Mouse (Mus musculus) limb, embryonic 11.5 days (tissue): ENCODE data around the gene Gdf5. TPM values are rescaled to one million over a fixed set of nuclear protein-coding genes. Genes with fewer than 3 reads are reported as not detected.

Experiments used
- ATAC-seq: fragments of 200-750 bp; cut with Nextera tagmentation; 2 replicates; pipeline ENCODE4 v1.8.0; 2017; ENCODE audit warnings: low read depth; ENCODE audit not compliant: insufficient number of reproducible peaks, low FRiP score, low TSS enrichment
- DNase-seq: peaks from one replicate; pipeline ENCODE4 v3.0.0-alpha.2; 2015; ENCODE audit warnings: low spot score
- H3K27ac ChIP-seq: fragments of 300-500 bp; sonication (generic); replicated peaks from 2 replicates; pipeline ENCODE4 v1.5.1; 2014; ENCODE audit warnings: low read depth, mild to moderate bottlenecking, low read length
- H3K27me3 ChIP-seq: fragments of 300-500 bp; sonication (generic); 2 replicates; pipeline ENCODE4 v1.6.1; 2014; ENCODE audit warnings: mild to moderate bottlenecking, low read length, mixed read lengths; ENCODE audit not compliant: control insufficient read depth, insufficient read depth
- H3K36me3 ChIP-seq: fragments of 300-500 bp; sonication (generic); 2 replicates; pipeline ENCODE4 v1.6.1; 2014; ENCODE audit warnings: mild to moderate bottlenecking, low read length, moderate library complexity, mixed read lengths; ENCODE audit not compliant: control insufficient read depth, insufficient read depth
- H3K4me1 ChIP-seq: fragments of 300-500 bp; sonication (generic); 2 replicates; pipeline ENCODE4 v1.6.1; 2014; ENCODE audit warnings: low read length, mixed read lengths; ENCODE audit not compliant: control insufficient read depth, insufficient read depth
- H3K4me2 ChIP-seq: fragments of 300-500 bp; sonication (generic); 2 replicates; pipeline ENCODE4 v1.6.1; 2014; ENCODE audit warnings: low read depth, mild to moderate bottlenecking, moderate library complexity; ENCODE audit not compliant: severe bottlenecking
- H3K4me3 ChIP-seq: fragments of 300-500 bp; sonication (generic); 2 replicates; pipeline ENCODE4 v1.5.1; 2014; ENCODE audit warnings: low read depth, low read length
- H3K9ac ChIP-seq: fragments of 300-500 bp; sonication (generic); 2 replicates; pipeline ENCODE4 v1.6.1; 2014; ENCODE audit warnings: mild to moderate bottlenecking, low read length
- H3K9me3 ChIP-seq: fragments of 300-500 bp; sonication (generic); 2 replicates; pipeline ENCODE4 v1.6.1; 2016; ENCODE audit warnings: low read length; ENCODE audit not compliant: control insufficient read depth
- WGBS: fragments of 180-500 bp; shearing (Covaris S2); extraction: QIAGEN DNeasy Blood & Tissue Kit; methylation state at CpG from one replicate; pipeline ENCODE4 v1.1.7; 2014; 5-methylcytosine and 5-hydroxymethylcytosine counted together
- polyA plus RNA-seq: library from polyadenylated mRNA; unstranded; fragments of >200 nt; fragmentation: Nextera tagmentation; extraction: Ambion mirVana; gene quantifications from 2 replicates; pipeline ENCODE4 v1.2.1, GENCODE M21; 2014

Gene Gdf5
- polyA plus RNA-seq, 1 experiment from 2014 or later = 23.3 TPM

- Histone ChIP-seq H3K9me3 (no peaks in the 10 kb centered on the region), H3K36me3 (no peaks in the 10 kb centered on the region), H3K4me3 (no peak overlapping the region), H3K9ac (no peak overlapping the region), H3K4me1 (peaks cover 34% of the 10 kb centered on the region), H3K4me2 (no peak overlapping the region), H3K27ac (no peak overlapping the region), H3K27me3 (no peaks in the 10 kb centered on the region)
- ATAC-seq (no peak), DNase-seq (no peak)
- 37% methylated on average over 4 of the region's 4 CpGs for WGBS
Measured at GRCm38 (mm10) chr2:155946499-155946898, 1.3 kb upstream of the Gdf5 start.

GRCm38 (mm10) chr2:155946069-155946468 is 902 bp upstream of the Gdf5 start:
- H3K27ac ChIP-seq = no peak overlapping the region
- ATAC-seq = no peak
- no peak overlapping the region for H3K4me3 ChIP-seq
- WGBS = 3% methylated on average over 7 of the region's 7 CpGs
- H3K9me3 ChIP-seq = no peaks in the 10 kb centered on the region
- no peaks in the 10 kb centered on the region for H3K36me3 ChIP-seq
- peak; percentile 91 for DNase-seq
- no peaks in the 10 kb centered on the region for H3K27me3 ChIP-seq
- peaks cover 34% of the 10 kb centered on the region for H3K4me1 ChIP-seq
- no peak overlapping the region for H3K9ac ChIP-seq
- H3K4me2 ChIP-seq = no peak overlapping the region

DNA sequence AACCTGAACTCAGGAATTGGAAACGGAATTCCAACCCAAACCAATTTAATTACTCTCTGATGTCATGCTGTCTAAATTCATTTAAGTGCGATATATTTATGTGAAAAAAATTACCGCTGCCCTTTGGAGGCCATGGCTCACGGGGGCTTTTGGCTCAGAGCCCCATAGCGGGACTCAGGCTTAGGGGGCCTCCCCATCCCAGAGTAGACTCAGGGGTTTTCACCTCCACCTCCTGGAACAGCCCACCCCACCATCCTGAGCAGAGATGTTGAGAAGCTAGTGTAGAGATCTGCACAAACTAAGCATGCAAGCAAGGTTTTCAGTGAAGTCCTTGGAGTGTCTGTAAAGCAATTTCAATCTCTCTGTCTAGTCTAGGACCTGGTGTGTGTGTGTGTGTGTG is 413 bp upstream of the Gdf5 start:
- DNase-seq (peak; percentile 33), ATAC-seq (0 out of 2 replicates have a peak, but pooled peaks have one; percentile 32)
- no peaks in the 10 kb centered on the region for H3K9me3 ChIP-seq
- H3K27ac ChIP-seq = no peak overlapping the region
- H3K36me3 ChIP-seq = no peaks in the 10 kb centered on the region
- H3K4me2 ChIP-seq = no peak overlapping the region
- no peak overlapping the region for H3K4me3 ChIP-seq
- H3K4me1 ChIP-seq = peaks cover 34% of the 10 kb centered on the region
- WGBS = 44% methylated on average over 5 of the region's 5 CpGs
- no peak overlapping the region for H3K9ac ChIP-seq
- no peaks in the 10 kb centered on the region for H3K27me3 ChIP-seq

- Histone ChIP-seq H3K4me1 (peaks cover 28% of the 10 kb centered on the region), H3K4me3 (peak overlapping the region; percentile 9), H3K36me3 (no peaks in the 10 kb centered on the region), H3K4me2 (peak overlapping the region; percentile 43), H3K9ac (peak overlapping the region; percentile 32), H3K27ac (peak overlapping the region; percentile 71), H3K9me3 (no peaks in the 10 kb centered on the region), H3K27me3 (no peaks in the 10 kb centered on the region)
- 79% methylated on average over 4 of the region's 4 CpGs for WGBS
- DNase-seq (no peak), ATAC-seq (no peak)
Measured at GRCm38 (mm10) chr2:155944685-155945084, 482 bp downstream of the Gdf5 start.

DNA sequence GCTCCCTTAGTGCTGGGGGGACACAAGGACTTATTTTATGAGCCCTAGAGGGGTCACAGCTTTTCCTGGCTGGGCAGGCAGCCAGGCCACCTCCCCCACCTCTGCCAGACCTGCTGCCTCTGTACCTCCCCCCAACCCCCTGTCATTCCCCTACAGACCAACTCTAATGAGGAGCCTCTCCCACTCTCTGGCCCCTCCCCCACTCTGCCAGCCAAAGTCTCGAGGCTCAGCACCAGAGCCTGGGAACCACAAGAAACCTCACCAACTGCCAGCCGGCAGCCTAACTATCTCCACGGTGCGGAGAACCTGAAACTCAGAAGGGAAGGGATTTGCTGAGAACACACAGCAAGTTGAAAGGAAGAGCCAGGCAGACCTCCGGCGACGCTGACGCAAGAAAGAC is 1.7 kb downstream of the Gdf5 start:
- Histone ChIP-seq H3K27me3 (no peaks in the 10 kb centered on the region), H3K9me3 (no peaks in the 10 kb centered on the region), H3K27ac (peak overlapping the region; percentile 30; the same call in 1 of the 2 replicates), H3K4me2 (peak overlapping the region; percentile 43), H3K9ac (peak overlapping the region; percentile 41; the same call in 1 of the 2 replicates), H3K4me3 (peak overlapping the region; percentile 9), H3K36me3 (no peaks in the 10 kb centered on the region), H3K4me1 (peaks cover 20% of the 10 kb centered on the region)
- peak; percentile 84 for DNase-seq
- ATAC-seq = peak; percentile 48
- 0% methylated on average over 8 of the region's 8 CpGs for WGBS

- H3K9me3 ChIP-seq = no peaks in the 10 kb centered on the region
- no peaks in the 10 kb centered on the region for H3K36me3 ChIP-seq
- ATAC-seq (no peak), DNase-seq (no peak)
- H3K4me2 ChIP-seq = no peak overlapping the region; the same call in 1 of the 2 replicates
- H3K27me3 ChIP-seq = no peaks in the 10 kb centered on the region
- no peak overlapping the region for H3K4me3 ChIP-seq
- H3K27ac ChIP-seq = no peak overlapping the region; the same call in 1 of the 2 replicates
- WGBS = 87% methylated on average over 40 of the region's 40 CpGs
- peaks cover 20% of the 10 kb centered on the region for H3K4me1 ChIP-seq
- H3K9ac ChIP-seq = no peak overlapping the region
Measured at GRCm38 (mm10) chr2:155941697-155942442, 3.3 kb downstream of the Gdf5 start.

GRCm38 (mm10) chr2:155940681-155941080 is 4.5 kb downstream of the Gdf5 start, which contains the start of gene Gm15557:
TSS of gene Gm15557 (plus strand) at chr2:155940728.
- Histone ChIP-seq H3K27me3 (no peaks in the 10 kb centered on the region), H3K36me3 (no peaks in the 10 kb centered on the region), H3K4me1 (peaks cover 20% of the 10 kb centered on the region), H3K4me2 (no peak within 1 kb of the TSS), H3K27ac (no peak within 1 kb of the TSS), H3K4me3 (no peak within 1 kb of the TSS), H3K9ac (no peak within 1 kb of the TSS), H3K9me3 (no peaks in the 10 kb centered on the region)
- 87% methylated on average over 3 of the region's 3 CpGs for WGBS
- ATAC-seq (no peak), DNase-seq (no peak)

- ATAC-seq = no peak
- H3K27me3 ChIP-seq = no peaks in the 10 kb centered on the region
- H3K9me3 ChIP-seq = no peaks in the 10 kb centered on the region
- no peak overlapping the region for H3K9ac ChIP-seq
- no peak overlapping the region for H3K4me2 ChIP-seq
- no peak for DNase-seq
- 80% methylated on average over 7 of the region's 7 CpGs for WGBS
- no peak overlapping the region for H3K4me3 ChIP-seq
- no peaks in the 10 kb centered on the region for H3K36me3 ChIP-seq
- no peak overlapping the region for H3K27ac ChIP-seq
- peaks cover 18% of the 10 kb centered on the region for H3K4me1 ChIP-seq
Measured at GRCm38 (mm10) chr2:155939897-155940529, 5.2 kb downstream of the Gdf5 start.
